Mouse (Mus musculus) CH12.LX (cell line): ENCODE results near the gene Igf1r. TPM values are rescaled to one million over a fixed set of nuclear protein-coding genes. Genes with fewer than 3 reads are reported as not detected.

Experiments used
- DNase-seq: peaks from one replicate; pipeline ENCODE4 v3.0.0-alpha.2; 2013; ENCODE audit errors: extremely low read depth
- H3K27ac ChIP-seq: 2 replicates; pipeline ENCODE4 v1.5.1; 2012; ENCODE audit warnings: low read depth, mild to moderate bottlenecking, control low read depth, moderate library complexity; ENCODE audit not compliant: insufficient read depth
- H3K27me3 ChIP-seq: replicated peaks from 2 replicates; pipeline ENCODE3; 2012; ENCODE audit warnings: inconsistent platforms
- H3K36me3 ChIP-seq, 2 experiments: replicated peaks in 1 of 2; 2 replicates each; pipeline versions ENCODE3 to v1.6.1; 2012; ENCODE audit warnings: inconsistent platforms in 1 of 2, low read length in 1 of 2, mild to moderate bottlenecking in 1 of 2, mixed read lengths in 1 of 2, moderate library complexity in 1 of 2; ENCODE audit not compliant: control insufficient read depth in 1 of 2, insufficient read depth in 1 of 2
- H3K4me1 ChIP-seq, 2 experiments: 2 replicates each; pipeline ENCODE4 v1.6.1; 2012; ENCODE audit warnings: inconsistent platforms in 1 of 2, moderate library complexity in 1 of 2; ENCODE audit not compliant: insufficient read depth in 2 of 2, control insufficient read depth in 1 of 2
- H3K4me2 ChIP-seq: 2 replicates; pipeline ENCODE4 v1.6.1; 2012; ENCODE audit warnings: low read depth, mild to moderate bottlenecking, control low read depth; ENCODE audit not compliant: poor library complexity, insufficient read depth, severe bottlenecking
- H3K4me3 ChIP-seq, 3 experiments: fragments of 150-350 bp in 1 of 3; sonication (generic) in 1 of 3; replicated peaks in 1 of 3; 2 replicates each; pipeline versions ENCODE3 to v1.5.1; 2011 to 2012; ENCODE audit warnings: low read depth in 2 of 3, low read length in 2 of 3, mild to moderate bottlenecking in 2 of 3, moderate library complexity in 2 of 3, control low read depth in 1 of 3, improper control_type of control experiment in 1 of 3, inconsistent platforms in 1 of 3, mixed read lengths in 1 of 3; ENCODE audit not compliant: poor library complexity in 1 of 3
- H3K79me2 ChIP-seq: replicated peaks from 2 replicates; pipeline ENCODE4 v1.6.1; 2012; ENCODE audit warnings: mild to moderate bottlenecking, moderate library complexity; ENCODE audit not compliant: control insufficient read depth, poor library complexity, insufficient read depth, severe bottlenecking; ENCODE audit errors: extremely low read depth
- H3K9ac ChIP-seq: 2 replicates; pipeline ENCODE4 v1.6.1; 2012; ENCODE audit warnings: low read depth, mild to moderate bottlenecking, control low read depth, moderate library complexity; ENCODE audit not compliant: insufficient read depth
- H3K9me3 ChIP-seq: replicated peaks from 2 replicates; pipeline ENCODE3; 2012; ENCODE audit warnings: low read length, inconsistent platforms, mixed read lengths
- CHD2 ChIP-seq: IDR thresholded peaks from 2 replicates; pipeline ENCODE4 v1.6.1; 2011; ENCODE audit warnings: low read length, improper control_type of control experiment
- CTCF ChIP-seq, 2 experiments: IDR thresholded peaks in 1 of 2; conservative IDR thresholded peaks in 1 of 2; 2 replicates each; pipeline ENCODE4 v1.5.1; 2011 to 2012; ENCODE audit warnings: low read depth in 2 of 2, low read length in 2 of 2, improper control_type of control experiment in 1 of 2, inconsistent platforms in 1 of 2, mild to moderate bottlenecking in 1 of 2, moderate library complexity in 1 of 2
- ELF1 ChIP-seq: IDR thresholded peaks from 2 replicates; pipeline ENCODE4 v1.6.1; 2014; ENCODE audit warnings: low read depth, mild to moderate bottlenecking, inconsistent platforms, low read length, improper control_type of control experiment
- JUN ChIP-seq: IDR thresholded peaks from 2 replicates; pipeline ENCODE4 v1.6.1; 2011; ENCODE audit warnings: low read depth, mild to moderate bottlenecking, low read length, improper control_type of control experiment, moderate library complexity; ENCODE audit not compliant: insufficient read depth
- KAT2A ChIP-seq: IDR thresholded peaks from 2 replicates; pipeline ENCODE4 v1.6.1; 2012; ENCODE audit warnings: low read length, improper control_type of control experiment, inconsistent platforms; ENCODE audit not compliant: insufficient replicate concordance
- MAZ ChIP-seq: IDR thresholded peaks from 2 replicates; pipeline ENCODE4 v1.6.1; 2012; ENCODE audit warnings: low read depth, mild to moderate bottlenecking, inconsistent platforms, low read length, improper control_type of control experiment, moderate library complexity
- MXI1 ChIP-seq: IDR thresholded peaks from 2 replicates; pipeline ENCODE4 v1.6.1; 2011; ENCODE audit warnings: mild to moderate bottlenecking, low read depth, low read length, improper control_type of control experiment
- RAD21 ChIP-seq: IDR thresholded peaks from 2 replicates; pipeline ENCODE4 v1.6.1; 2011; ENCODE audit warnings: low read depth, mild to moderate bottlenecking, low read length, improper control_type of control experiment, moderate library complexity
- RCOR1 ChIP-seq: conservative IDR thresholded peaks from 2 replicates; pipeline ENCODE4 v1.6.1; 2012; ENCODE audit warnings: low read depth, mild to moderate bottlenecking, inconsistent platforms, low read length, improper control_type of control experiment
- SMC3 ChIP-seq: IDR thresholded peaks from 2 replicates; pipeline ENCODE4 v1.6.1; 2011; ENCODE audit warnings: low read depth, low read length, improper control_type of control experiment
- USF1 ChIP-seq: IDR thresholded peaks from 2 replicates; pipeline ENCODE4 v1.6.1; 2014; ENCODE audit warnings: low read depth, mild to moderate bottlenecking, inconsistent platforms, low read length, improper control_type of control experiment
- ZMIZ1 ChIP-seq: IDR thresholded peaks from 2 replicates; pipeline ENCODE4 v1.6.1; 2012; ENCODE audit warnings: low read depth, mild to moderate bottlenecking, inconsistent platforms, low read length, improper control_type of control experiment
- ZNF384 ChIP-seq: IDR thresholded peaks from 2 replicates; pipeline ENCODE4 v1.6.1; 2012; ENCODE audit warnings: low read depth, low read length, improper control_type of control experiment, inconsistent platforms
- dilution Hi-C: fragments of 300-500 bp; cut with MboI; formaldehyde crosslinking; loops from 2 replicates; pipeline ENCODE4 v1.14.3; 2020; ENCODE audit warnings: low sequenced_read_pairs; ENCODE audit not compliant: extremely low pct_unique_long_range_greater_than_20kb, extremely low pct_ligation_motif_present
- in situ Hi-C: fragments of 300-500 bp; cut with MboI; formaldehyde crosslinking; loops from 3 replicates; pipeline ENCODE4 v1.14.3; 2019; ENCODE audit warnings: low sequenced_read_pairs, low pct_ligation_motif_present, low pct_unique_long_range_greater_than_20kb, mixed read lengths
- polyA plus RNA-seq: library from polyadenylated mRNA; unstranded; fragments of >175 nt; gene quantifications from 2 replicates; pipeline ENCODE4 v1.2.1, GENCODE M21; 2012; ENCODE audit warnings: low read depth; ENCODE audit not compliant: insufficient read length
- total RNA-seq, 2 experiments: library from RNA; depleted of rRNA; stranded (reverse); fragments of 300-350 nt in 1 of 2; fragments of >200 nt in 1 of 2; gene quantifications; 2 replicates each; pipeline ENCODE4 v1.2.3; 2012 to 2014

The Igf1r gene
- total and polyA plus RNA-seq, 3 experiments, result 0.19 to 1.6 (median 0.29) TPM

DNA sequence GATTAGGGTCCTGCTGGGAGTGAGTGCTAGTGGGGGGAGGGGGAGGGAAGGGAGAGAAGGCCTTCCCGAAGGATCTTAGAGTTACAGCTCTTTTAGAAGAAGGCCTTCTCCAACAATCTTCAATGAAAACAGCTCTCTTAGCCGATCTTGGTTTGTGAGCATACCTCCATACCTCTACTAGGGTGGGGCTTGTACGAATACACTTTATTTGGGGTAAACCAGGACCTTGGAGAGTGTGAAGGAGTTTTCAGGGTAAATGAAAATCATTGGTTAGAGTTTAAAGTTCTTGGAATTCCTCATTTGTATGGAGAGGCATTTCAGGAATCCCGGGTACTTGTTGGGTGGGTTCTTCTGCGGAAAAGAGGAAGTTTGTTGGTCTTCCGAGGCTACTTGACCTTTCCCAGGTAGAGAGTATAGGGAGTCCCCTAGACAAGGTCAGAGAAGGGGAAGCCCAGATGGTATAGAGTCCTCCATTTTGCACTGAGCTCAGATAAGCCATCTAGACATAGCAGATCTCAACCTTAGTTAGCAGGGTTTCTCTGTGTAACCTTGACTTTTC is 307.0 kb downstream of the Igf1r start:
- in situ Hi-C loops (no loop called here), dilution Hi-C loops (no loop called here)
- no peaks in the 10 kb centered on the region for H3K27me3 ChIP-seq
- no peak overlapping the region for H3K9ac ChIP-seq
- H3K4me1 ChIP-seq, result peaks cover 11 to 35% of the 10 kb centered on the region in 2 experiments
- H3K27ac ChIP-seq, result no peak overlapping the region
- H3K4me3 ChIP-seq, result no peak overlapping the region
- H3K79me2 ChIP-seq, result no peaks in the 10 kb centered on the region
- no peak overlapping the region for H3K4me2 ChIP-seq
- H3K9me3 ChIP-seq, result peaks cover 2% of the 10 kb centered on the region
- no peak for DNase-seq
- TF ChIP-seq ZMIZ1 (no peak), MXI1 (no peak), ZNF384 (no peak)
- H3K36me3 ChIP-seq, result no peaks in the 10 kb centered on the region

DNA sequence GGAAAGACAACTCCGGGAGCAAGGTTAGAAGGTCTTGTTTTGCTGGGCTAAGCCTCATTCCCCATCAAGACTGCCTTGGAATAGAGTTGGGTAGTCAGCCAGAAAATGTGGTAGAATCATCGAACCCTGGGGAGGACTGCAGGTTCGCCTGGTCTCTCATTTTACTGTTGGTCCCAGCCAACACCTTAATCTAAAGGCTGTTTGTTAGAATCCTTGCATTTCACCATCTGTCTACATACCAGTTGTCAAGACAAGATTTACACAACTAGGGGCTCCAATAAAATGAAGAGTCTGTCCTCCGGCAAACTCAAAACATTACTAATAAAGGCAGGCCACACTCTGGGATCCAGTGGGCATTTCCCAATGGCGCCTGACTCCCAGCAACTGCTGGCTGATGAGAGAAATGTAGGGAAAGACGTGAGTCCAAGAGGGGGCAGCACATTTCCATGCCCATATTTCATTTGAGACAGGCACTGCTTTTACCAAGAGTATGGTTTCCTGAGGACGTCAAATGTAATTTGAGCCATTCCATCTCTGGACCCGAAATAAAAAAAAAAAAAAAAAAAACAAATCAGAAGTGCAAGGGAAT is 310.1 kb downstream of the Igf1r start:
- DNase-seq, result no peak
- H3K9ac ChIP-seq, result no peak overlapping the region
- no peak overlapping the region for H3K27ac ChIP-seq
- no peaks in the 10 kb centered on the region for H3K36me3 ChIP-seq
- no peak for TF ChIP-seq USF1
- peak; percentile 22 for TF ChIP-seq RAD21
- no peak for TF ChIP-seq ELF1
- TF ChIP-seq CTCF (conservative IDR thresholded peaks at IDR 0.05 in 1 of 2, IDR thresholded peaks at IDR 0.05 in 1 of 2; ENCODE audit: low read depth in 2 of 2, low read length in 2 of 2), result peak in 1 of 2 experiments; percentile 40; a peak in 2 of 4 replicates
- no peak for TF ChIP-seq RCOR1
- TF ChIP-seq CHD2, result no peak
- TF ChIP-seq KAT2A, result no peak
- peak; percentile 26; the same call in 1 of the 2 replicates for TF ChIP-seq ZNF384
- no peak for TF ChIP-seq MAZ
- TF ChIP-seq JUN, result no peak
- peak; percentile 26; the same call in 1 of the 2 replicates for TF ChIP-seq SMC3
- peaks cover 7 to 27% of the 10 kb centered on the region in 2 experiments for H3K4me1 ChIP-seq
- in situ Hi-C loops, result no loop called here
- no peaks in the 10 kb centered on the region for H3K79me2 ChIP-seq
- peaks cover 2% of the 10 kb centered on the region for H3K9me3 ChIP-seq
- no peak overlapping the region for H3K4me2 ChIP-seq
- H3K4me3 ChIP-seq, result no peak overlapping the region
- no peaks in the 10 kb centered on the region for H3K27me3 ChIP-seq
- dilution Hi-C loops, result no loop called here
